Mouse (Mus musculus) left cerebral cortex, adult 18-20 months (tissue): Measurements from ENCODE around the gene Mri1. TPM values are rescaled to one million over a fixed set of nuclear protein-coding genes. Genes with fewer than 3 reads are reported as not detected.
"Not testable (repeated sequence)": the region's sequence is repeated elsewhere in the genome, so short reads cannot be mapped to it uniquely, and the experiment has no call there.

Experiments used
- DNase-seq, 2 experiments: peaks; one replicate each; pipeline ENCODE4 v3.0.0; 2021 to 2022; ENCODE audit warnings: low spot score in 2 of 2, mixed read lengths in 1 of 2
- long read RNA-seq, 2 experiments: library from polyadenylated mRNA; stranded (forward); transcript quantifications; one replicate each; pipeline ENCODE4 v2.0.0; 2021
- total RNA-seq, 2 experiments: library from RNA; stranded (reverse); gene quantifications; 2 replicates each; pipeline ENCODE4 v1.2.3; 2021

Gene Mri1
- 10 to 100 TPM; 13.2 to 15.6 TPM for total RNA-seq
- long read RNA-seq, experiment 1, transcript Mri1-203 (5 exons, 2,819 nt): major isoform, 9 of 24 reads
- long read RNA-seq, experiment 1, partial matches to known transcripts: 6 of 24 reads
- long read RNA-seq, experiment 1, other reads (novel, unspliced or antisense): 9 of 24 reads
- long read RNA-seq, experiment 2, transcript Mri1-203 (5 exons, 2,819 nt): major isoform, 7 of 15 reads
- long read RNA-seq, experiment 2, partial matches to known transcripts: 1 of 15 reads
- long read RNA-seq, experiment 2, other reads (novel, unspliced or antisense): 4 of 15 reads

- DNase-seq: peak; percentile 68 to 85
Observed at GRCm38 (mm10) chr8:84256822-84257610, at the start of gene Mri1. Gene Mri1, minus strand, starts transcription at chr8:84257326.

- DNase-seq: no peak
Observed at GRCm38 (mm10) chr8:84303951-84304350, 46.8 kb upstream of the Mri1 start.

GRCm38 (mm10) chr8:84297029-84297785, 40.1 kb upstream of the Mri1 start:
- no peak for DNase-seq

- peak; percentile 63 to 68 for DNase-seq
Observed at GRCm38 (mm10) chr8:84291688-84292087, 34.6 kb upstream of the Mri1 start.

GRCm38 (mm10) chr8:84291086-84291485, 34.0 kb upstream of the Mri1 start:
- DNase-seq: no peak

- no peak for DNase-seq
Observed at GRCm38 (mm10) chr8:84288892-84289291, 31.8 kb upstream of the Mri1 start.

- DNase-seq: not testable (repeated sequence)
Observed at GRCm38 (mm10) chr8:84285665-84286064, 28.5 kb upstream of the Mri1 start.

- no peak for DNase-seq
Observed at GRCm38 (mm10) chr8:84284608-84285063, 27.5 kb upstream of the Mri1 start.

GRCm38 (mm10) chr8:84280777-84281176, 23.7 kb upstream of the Mri1 start:
- no peak for DNase-seq

- DNase-seq: no peak
Observed at GRCm38 (mm10) chr8:84276447-84276846, 19.3 kb upstream of the Mri1 start.

GRCm38 (mm10) chr8:84273968-84274367, 16.8 kb upstream of the Mri1 start:
- DNase-seq: no peak

- no peak for DNase-seq
Observed at GRCm38 (mm10) chr8:84272302-84272701, 15.2 kb upstream of the Mri1 start.

GRCm38 (mm10) chr8:84269950-84270773, 13.0 kb upstream of the Mri1 start, which contains the start of gene Ccdc130:
Gene Ccdc130, minus strand, starts transcription at chr8:84270380.
- peak; percentile 100 for DNase-seq

GRCm38 (mm10) chr8:84261098-84261497, 4.0 kb upstream of the Mri1 start:
- no peak for DNase-seq

GRCm38 (mm10) chr8:84256458-84256821, 686 bp downstream of the Mri1 start:
- no peak for DNase-seq

GRCm38 (mm10) chr8:84255858-84256257, 1.3 kb downstream of the Mri1 start:
- DNase-seq: no peak

GRCm38 (mm10) chr8:84249257-84250170, 7.6 kb downstream of the Mri1 start, which contains the start of gene D8Ertd738e:
Gene D8Ertd738e, minus strand, starts transcription at chr8:84249719.
- peak; percentile 85 to 92 for DNase-seq

GRCm38 (mm10) chr8:84241821-84242220, 15.3 kb downstream of the Mri1 start:
- DNase-seq: no peak

GRCm38 (mm10) chr8:84241167-84241566, 16.0 kb downstream of the Mri1 start:
- DNase-seq: no peak
